Mouse (Mus musculus): Measurements from ENCODE around the gene Cela2a.

Gene Cela2a

GRCm38 (mm10) chr4:141766668-141767352 lies 59.1 kb downstream of the Cela2a start:
- DNase-seq (ENCODE audit: low read depth, low spot score) = peak; percentile 45

- no peak for DNase-seq (ENCODE audit: low read depth, low spot score)
Observed at GRCm38 (mm10) chr4:141766316-141766667, 59.7 kb downstream of the Cela2a start.

GRCm38 (mm10) chr4:141765008-141765407 lies 61.0 kb downstream of the Cela2a start:
- DNase-seq (ENCODE audit: low read depth, low spot score) = no peak
